Mouse (Mus musculus) retina, postnatal 1 day (tissue): ENCODE measurements at regions not wholly inside any gene's neighbourhood (a gene's known extent, or its start where the extent isn't known, plus 50 kb on each side); places are given as distances from the start of the nearest gene placed in this dataset.

ENCODE experiments used
- DNase-seq: peaks from one replicate; pipeline ENCODE4 v3.0.0-alpha.2; 2012

DNA sequence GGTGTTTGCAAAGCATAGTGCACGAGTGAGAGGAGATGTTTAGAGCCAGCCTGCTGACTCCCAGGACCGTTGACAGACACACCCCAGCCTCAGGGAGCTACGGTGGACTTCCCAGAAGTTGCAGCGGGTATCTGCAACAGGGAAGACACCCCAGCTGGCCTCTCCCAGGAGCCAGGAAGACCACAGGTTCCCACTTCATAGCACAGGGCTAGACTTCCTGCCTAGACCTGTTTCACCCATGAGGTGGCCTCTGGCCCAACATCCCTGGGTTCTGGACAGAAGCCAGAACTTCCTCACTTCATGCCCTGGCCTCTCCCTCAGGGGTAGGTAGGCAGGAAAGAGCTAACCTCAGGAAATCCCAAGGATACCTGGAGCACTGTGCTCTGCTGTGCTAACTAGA, 66.7 kb upstream of the Hand1 start:
- no peak for DNase-seq

DNA sequence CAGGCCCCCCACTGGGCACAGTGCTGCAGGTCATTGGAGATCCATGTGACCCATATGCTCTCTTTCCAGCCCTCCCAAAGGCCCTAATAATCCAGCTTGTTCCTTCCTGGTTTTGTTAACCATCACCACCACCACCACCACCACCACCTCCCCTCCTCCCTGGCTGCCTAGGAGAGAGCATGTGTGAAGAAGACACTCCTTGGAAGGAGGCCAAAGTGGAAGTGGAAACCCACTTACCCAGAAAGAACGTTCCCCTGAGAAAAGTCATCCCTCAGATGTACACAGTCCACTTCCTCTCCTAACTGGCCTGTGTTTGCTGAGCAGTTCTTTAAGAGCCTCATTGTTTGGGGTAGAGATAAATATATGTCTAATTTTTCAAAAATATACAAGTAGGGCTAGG, 62.9 kb upstream of the Hand1 start:
- DNase-seq, result peak; percentile 27

- DNase-seq, result no peak
Observed at GRCm38 (mm10) chr11:57882736-57883635, 50.4 kb upstream of the Hand1 start.
